Mouse (Mus musculus) spleen, adult 12 weeks (tissue): ENCODE measurements around the gene 1700029I15Rik.
A peak's percentile ranks its signal among the peaks of the same experiment; 100 is the strongest.

Experiments used
- DNase-seq: peaks from one replicate; pipeline ENCODE4 v3.0.0; 2022; ENCODE audit warnings: low spot score

Gene 1700029I15Rik

GRCm38 (mm10) chr2:92373437-92373813, 8.9 kb upstream of the 1700029I15Rik start:
- DNase-seq = no peak

DNA sequence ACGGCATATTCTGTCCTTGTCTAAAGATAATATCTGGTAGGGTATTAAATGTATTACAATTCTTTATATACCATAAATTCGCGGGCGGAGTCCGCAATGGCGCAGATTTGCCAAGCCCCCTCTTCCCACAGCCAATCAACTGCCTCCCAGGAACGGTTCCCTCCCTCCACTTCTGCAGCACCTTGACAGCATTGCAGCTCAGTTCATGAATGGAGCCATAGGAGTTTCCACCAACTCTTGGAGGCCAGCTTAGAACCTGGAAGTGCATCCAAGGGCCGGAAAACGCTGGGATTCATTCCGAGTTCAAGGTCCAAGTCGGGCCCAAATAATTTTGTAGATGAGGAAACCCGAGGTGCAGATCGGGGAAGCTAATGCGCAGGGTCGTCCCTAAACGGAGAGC, 7.8 kb upstream of the 1700029I15Rik start, which contains the start of the genes Pex16 and Large2:
Gene Pex16 (plus strand): TSS at position 163 of the 400 bp plus-strand sequence.
Gene Large2 (minus strand): TSS at position 356 of the 400 bp plus-strand sequence.
- peak; percentile 25 for DNase-seq

GRCm38 (mm10) chr2:92375099-92375623, 7.2 kb upstream of the 1700029I15Rik start:
- peak; percentile 85 for DNase-seq

GRCm38 (mm10) chr2:92375788-92376187, 6.5 kb upstream of the 1700029I15Rik start:
- no peak for DNase-seq

DNA sequence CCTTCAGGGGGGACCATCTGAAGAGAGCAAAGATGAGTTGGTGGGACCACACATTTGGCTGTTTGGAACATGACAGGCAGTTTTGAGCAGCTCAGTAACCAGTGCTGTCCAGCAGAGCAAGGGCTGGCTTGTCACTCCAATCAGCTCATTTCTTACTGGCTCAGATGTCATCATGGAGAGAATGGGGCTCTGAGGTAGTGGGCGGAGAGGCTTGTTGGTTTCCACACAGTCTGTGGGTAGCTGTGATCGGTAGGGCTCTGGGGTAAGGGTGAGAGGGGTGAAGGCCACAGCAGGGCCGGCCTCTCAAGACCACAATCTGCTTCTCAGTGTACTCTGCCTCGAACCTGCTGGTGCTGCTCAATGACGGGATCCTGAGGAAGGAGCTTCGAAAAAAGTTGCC, 6.0 kb upstream of the 1700029I15Rik start:
- DNase-seq = no peak

GRCm38 (mm10) chr2:92377320-92377719, 5.0 kb upstream of the 1700029I15Rik start:
- no peak for DNase-seq

GRCm38 (mm10) chr2:92379783-92380494, 2.4 kb upstream of the 1700029I15Rik start:
- no peak for DNase-seq

- DNase-seq = no peak
Measured at GRCm38 (mm10) chr2:92380495-92381050, 1.8 kb upstream of the 1700029I15Rik start.

- DNase-seq = no peak
Measured at GRCm38 (mm10) chr2:92381161-92381560, 1.2 kb upstream of the 1700029I15Rik start.

- DNase-seq = no peak
Measured at GRCm38 (mm10) chr2:92382759-92383158, 421 bp downstream of the 1700029I15Rik start.

GRCm38 (mm10) chr2:92384101-92384500, 1.8 kb downstream of the 1700029I15Rik start:
- no peak for DNase-seq

GRCm38 (mm10) chr2:92385113-92386051, 3.0 kb downstream of the 1700029I15Rik start:
- DNase-seq = no peak

- no peak for DNase-seq
Measured at GRCm38 (mm10) chr2:92386821-92387570, 4.7 kb downstream of the 1700029I15Rik start.

DNA sequence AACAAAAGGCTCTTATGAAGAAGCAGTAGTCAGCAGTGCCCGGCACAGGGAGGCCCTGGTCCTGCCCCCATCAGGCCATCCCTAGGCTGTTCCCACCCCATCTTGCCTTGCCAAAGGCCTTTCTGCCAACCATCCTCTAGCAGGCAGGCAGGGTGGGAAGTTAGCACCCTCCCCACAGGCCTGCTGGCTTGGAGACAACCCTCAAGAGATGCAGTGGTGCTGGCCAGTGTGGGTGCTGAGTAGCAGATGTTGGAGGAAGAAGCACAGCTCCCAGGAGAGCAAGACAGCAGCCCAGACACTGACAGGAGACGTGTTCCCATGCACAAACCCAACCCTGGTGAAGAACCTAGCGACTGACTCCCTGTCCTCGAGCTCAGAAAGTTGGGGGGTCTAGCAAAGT, 5.3 kb downstream of the 1700029I15Rik start:
- no peak for DNase-seq

- DNase-seq = no peak
Measured at GRCm38 (mm10) chr2:92388081-92388517, 5.8 kb downstream of the 1700029I15Rik start.

DNA sequence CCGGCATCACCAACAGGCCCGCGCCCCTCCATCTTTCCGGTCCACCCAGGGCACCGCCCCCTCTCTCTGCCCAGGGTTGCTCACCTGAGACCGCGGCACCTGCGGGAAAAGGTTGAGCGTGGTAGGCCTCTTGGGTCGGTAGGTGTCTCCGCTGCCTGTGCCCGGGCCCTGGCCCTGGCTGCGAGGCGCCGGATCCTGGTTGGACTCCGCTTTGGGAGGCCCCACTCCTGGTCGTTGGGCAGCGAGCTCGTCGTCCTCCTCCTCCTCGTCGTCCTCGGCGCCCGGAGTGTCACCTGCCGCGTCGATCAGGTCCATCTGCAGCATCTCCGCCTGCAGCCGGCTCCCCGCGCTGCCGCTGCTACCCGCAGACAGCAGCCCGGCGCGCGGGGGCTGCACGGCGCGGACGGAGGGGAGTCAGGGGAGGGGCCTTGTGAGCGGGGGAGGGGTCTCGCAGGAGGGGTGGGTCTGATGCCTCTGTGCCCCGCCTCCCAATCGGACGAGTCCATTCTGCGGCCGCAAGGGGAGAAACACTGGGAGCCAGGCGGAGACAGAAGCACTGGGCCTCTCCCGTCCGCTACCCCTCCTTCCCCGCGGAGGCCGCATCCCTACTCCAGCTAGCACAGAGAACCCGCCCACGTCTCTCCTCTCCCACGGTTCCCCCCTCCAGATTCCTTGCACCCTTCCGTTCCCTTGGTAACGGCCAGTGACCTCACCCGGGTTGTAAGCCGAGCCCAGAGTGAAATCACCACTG, 6.7 kb downstream of the 1700029I15Rik start:
- DNase-seq = no peak

GRCm38 (mm10) chr2:92389645-92390044, 7.3 kb downstream of the 1700029I15Rik start:
- DNase-seq = no peak

DNA sequence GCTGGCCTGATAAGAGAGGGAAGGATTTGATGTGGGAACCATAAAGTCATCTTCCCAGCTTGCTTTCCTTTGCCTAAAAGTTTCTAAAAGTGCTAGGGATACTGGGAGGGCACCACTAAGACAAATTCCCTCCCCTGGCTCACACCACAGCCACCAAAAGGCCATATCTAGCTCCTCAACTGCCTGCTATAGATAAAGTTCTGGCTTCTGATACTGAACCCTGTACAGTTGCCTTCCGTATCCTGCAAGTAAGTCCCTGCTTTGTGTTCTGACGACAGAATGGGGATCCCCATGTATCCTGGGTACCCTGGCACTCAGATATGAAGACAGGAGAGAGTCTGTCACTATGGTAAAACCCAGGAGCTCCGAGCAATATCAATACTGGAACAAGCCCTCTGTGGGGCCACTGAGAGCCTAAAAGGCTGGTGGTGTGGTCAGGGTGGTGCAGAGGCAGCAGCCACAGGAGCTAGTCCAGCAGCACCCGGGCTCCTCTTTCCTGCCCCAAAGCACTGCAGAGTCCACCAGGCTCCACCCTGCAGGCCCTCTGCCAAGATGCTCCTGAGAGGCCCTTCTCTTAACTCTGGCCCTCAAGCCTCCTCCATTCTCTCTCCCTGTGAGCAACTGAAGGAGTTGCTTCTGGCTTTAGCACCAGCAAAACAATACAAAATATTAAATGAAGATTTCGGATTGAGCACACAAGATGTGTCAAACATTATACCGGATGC, 8.0 kb downstream of the 1700029I15Rik start:
- no peak for DNase-seq

GRCm38 (mm10) chr2:92391116-92391515, 8.8 kb downstream of the 1700029I15Rik start:
- no peak for DNase-seq

GRCm38 (mm10) chr2:92391703-92392317, 9.5 kb downstream of the 1700029I15Rik start:
- no peak for DNase-seq
